Mouse (Mus musculus): ENCODE measurements around the gene Olfr1042. TPM values are rescaled to one million over a fixed set of nuclear protein-coding genes. Genes with fewer than 3 reads are reported as not detected.
"Not testable (repeated sequence)": the region's sequence is repeated elsewhere in the genome, so short reads cannot be mapped to it uniquely, and the experiment has no call there.

The Olfr1042 gene
- total RNA-seq (2021) = not detected

GRCm38 (mm10) chr2:86161738-86162137, at the start of gene Olfr1042:
Gene Olfr1042 (minus strand): TSS chr2:86161838.
- DNase-seq = no peak

GRCm38 (mm10) chr2:86202909-86203308, 41.3 kb upstream of the Olfr1042 start, which contains the start of gene Olfr1045:
Gene Olfr1045 (minus strand): TSS chr2:86203009.
- no peak for DNase-seq

GRCm38 (mm10) chr2:86195863-86196262, 34.2 kb upstream of the Olfr1042 start:
- no peak for DNase-seq

- DNase-seq = no peak
Measured at GRCm38 (mm10) chr2:86185583-86185982, 23.9 kb upstream of the Olfr1042 start, which contains the start of gene Olfr52. Gene Olfr52 (minus strand): TSS chr2:86185683.

- DNase-seq = no peak
Measured at GRCm38 (mm10) chr2:86179950-86180349, 18.3 kb upstream of the Olfr1042 start.

GRCm38 (mm10) chr2:86177720-86178119, 16.1 kb upstream of the Olfr1042 start, which contains the start of gene Olfr1044:
Gene Olfr1044 (minus strand): TSS chr2:86177820.
- DNase-seq = no peak

GRCm38 (mm10) chr2:86175422-86175821, 13.8 kb upstream of the Olfr1042 start:
- not testable (repeated sequence) for DNase-seq

GRCm38 (mm10) chr2:86167422-86167821, 5.8 kb upstream of the Olfr1042 start, which contains the start of gene Olfr1043:
Gene Olfr1043 (minus strand): TSS chr2:86167522.
- no peak for DNase-seq

- no peak for DNase-seq
Measured at GRCm38 (mm10) chr2:86146632-86147031, 15.0 kb downstream of the Olfr1042 start, which contains the start of gene Olfr1040. Gene Olfr1040 (minus strand): TSS chr2:86146732.

- DNase-seq = no peak
Measured at GRCm38 (mm10) chr2:86135828-86136227, 25.8 kb downstream of the Olfr1042 start, which contains the start of gene Olfr1039. Gene Olfr1039 (minus strand): TSS chr2:86135928.

Other genes starting within 250 kb of the Olfr1042 start
- gene Olfr1025-ps1, start 246.6 kb downstream of the Olfr1042 start, total RNA-seq (2021) = not detected
- gene Olfr1026, start 240.3 kb downstream of the Olfr1042 start, total RNA-seq (2021) = not detected
- not detected for gene Olfr1028, start 211.4 kb downstream of the Olfr1042 start, total RNA-seq (2021)
- gene Olfr1029, start 187.9 kb downstream of the Olfr1042 start, total RNA-seq (2021) = not detected
- gene Olfr1030, start 182.6 kb downstream of the Olfr1042 start, total RNA-seq (2021) = not detected
- gene Olfr1031, start 171.5 kb downstream of the Olfr1042 start, total RNA-seq (2021) = not detected
- not detected for gene Olfr1032, start 156.3 kb downstream of the Olfr1042 start, total RNA-seq (2021)
- gene Olfr1033, start 141.2 kb downstream of the Olfr1042 start, total RNA-seq (2021) = 1 to 10 TPM in 1 of 2 experiments, under 1 TPM in 1; 0.43 to 1.1 TPM
- gene Olfr1034, start 116.0 kb downstream of the Olfr1042 start, total RNA-seq (2021) = under 1 TPM in 1 of 2 experiments, not detected in 1; 0.07 TPM
- not detected for gene Olfr1036, start 87.8 kb downstream of the Olfr1042 start, total RNA-seq (2021)
- gene Olfr1037, start 74.5 kb downstream of the Olfr1042 start, total RNA-seq (2021) = not detected
- gene Olfr1039, start 25.9 kb downstream of the Olfr1042 start, total RNA-seq (2021) = not detected
- not detected for gene Olfr1040, start 15.1 kb downstream of the Olfr1042 start, total RNA-seq (2021)
- not detected for gene Olfr1043, start 5.7 kb upstream of the Olfr1042 start, total RNA-seq (2021)
- not detected for gene Olfr1044, start 16.0 kb upstream of the Olfr1042 start, total RNA-seq (2021)
- gene Olfr52, start 23.8 kb upstream of the Olfr1042 start, total RNA-seq (2021) = not detected
- gene Olfr1045, start 41.2 kb upstream of the Olfr1042 start, total RNA-seq (2021) = not detected
- not detected for gene Olfr1046, start 57.5 kb upstream of the Olfr1042 start, total RNA-seq (2021)
- gene Olfr1047, start 69.6 kb upstream of the Olfr1042 start, total RNA-seq (2021) = not detected
- not detected for gene Olfr1048, start 78.5 kb upstream of the Olfr1042 start, total RNA-seq (2021)
- gene Olfr1049, start 96.5 kb upstream of the Olfr1042 start, total RNA-seq (2021) = not detected
- gene Olfr1051, start 117.2 kb upstream of the Olfr1042 start, total RNA-seq (2021) = not detected
- gene Olfr1052, start 130.6 kb upstream of the Olfr1042 start, total RNA-seq (2021) = not detected
- not detected for gene Olfr1053, start 153.4 kb upstream of the Olfr1042 start, total RNA-seq (2021)
- gene Olfr1054, start 173.6 kb upstream of the Olfr1042 start, total RNA-seq (2021) = not detected
- not detected for gene Olfr1055, start 188.4 kb upstream of the Olfr1042 start, total RNA-seq (2021)
- gene Olfr1056, start 200.6 kb upstream of the Olfr1042 start, total RNA-seq (2021) = not detected
- gene Olfr1057, start 216.6 kb upstream of the Olfr1042 start, total RNA-seq (2021) = not detected
- not detected for gene Olfr1058, start 226.7 kb upstream of the Olfr1042 start, total RNA-seq (2021)